Mouse (Mus musculus) adrenal gland, adult 18-20 months (tissue): Measurements from ENCODE around the gene Gm5127. TPM values are rescaled to one million over a fixed set of nuclear protein-coding genes. Genes with fewer than 3 reads are reported as not detected.

Source experiments
- DNase-seq, 2 experiments: peaks; one replicate each; pipeline ENCODE4 v3.0.0; 2021 to 2022; ENCODE audit warnings: low spot score in 2 of 2
- long read RNA-seq, 2 experiments: library from polyadenylated mRNA; stranded (forward); transcript quantifications; one replicate each; pipeline ENCODE4 v2.0.0; 2021
- total RNA-seq, 2 experiments: library from RNA; stranded (reverse); gene quantifications; 1 replicate in 1 of 2; 2 replicates in 1 of 2; pipeline ENCODE4 v1.2.3; 2021

Gm5127 gene
- not detected for total RNA-seq
- long read RNA-seq, experiment 1, result 0 reads
- long read RNA-seq, experiment 2, result 0 reads

- no peak for DNase-seq
Observed at GRCm38 (mm10) chrX:106582886-106583285, at the start of gene Gm5127. Gm5127 (plus strand) TSS chrX:106583186.

- DNase-seq, result no peak
Observed at GRCm38 (mm10) chrX:106536359-106536758, 46.6 kb upstream of the Gm5127 start.

- DNase-seq, result no peak
Observed at GRCm38 (mm10) chrX:106555457-106555856, 27.5 kb upstream of the Gm5127 start.

- DNase-seq, result no peak
Observed at GRCm38 (mm10) chrX:106578966-106579365, 4.0 kb upstream of the Gm5127 start.

GRCm38 (mm10) chrX:106580410-106580809 is 2.6 kb upstream of the Gm5127 start:
- no peak for DNase-seq

- no peak for DNase-seq
Observed at GRCm38 (mm10) chrX:106582197-106582596, 789 bp upstream of the Gm5127 start.

GRCm38 (mm10) chrX:106593914-106594313 is 10.9 kb downstream of the Gm5127 start:
- no peak for DNase-seq

GRCm38 (mm10) chrX:106595904-106596303 is 12.9 kb downstream of the Gm5127 start:
- no peak for DNase-seq

GRCm38 (mm10) chrX:106602574-106603258 is 19.7 kb downstream of the Gm5127 start:
- no peak for DNase-seq

GRCm38 (mm10) chrX:106603386-106603785 is 20.4 kb downstream of the Gm5127 start, which contains the start of gene Cysltr1:
Cysltr1 (minus strand) TSS chrX:106603679.
- DNase-seq, result no peak

- no peak for DNase-seq
Observed at GRCm38 (mm10) chrX:106622512-106622911, 39.5 kb downstream of the Gm5127 start.

- no peak for DNase-seq
Observed at GRCm38 (mm10) chrX:106623667-106624066, 40.7 kb downstream of the Gm5127 start.

GRCm38 (mm10) chrX:106628514-106628913 is 45.5 kb downstream of the Gm5127 start:
- no peak for DNase-seq

- no peak for DNase-seq
Observed at GRCm38 (mm10) chrX:106633543-106633942, 50.6 kb downstream of the Gm5127 start.

GRCm38 (mm10) chrX:106634799-106635541 is 52.0 kb downstream of the Gm5127 start:
- DNase-seq, result no peak

- DNase-seq, result no peak
Observed at GRCm38 (mm10) chrX:106662101-106662500, 79.1 kb downstream of the Gm5127 start.

- no peak for DNase-seq
Observed at GRCm38 (mm10) chrX:106704590-106704989, 121.6 kb downstream of the Gm5127 start.

- no peak for DNase-seq
Observed at GRCm38 (mm10) chrX:106717160-106717559, 134.2 kb downstream of the Gm5127 start.

- no peak for DNase-seq
Observed at GRCm38 (mm10) chrX:106742241-106742640, 159.3 kb downstream of the Gm5127 start.

GRCm38 (mm10) chrX:106755272-106755671 is 172.3 kb downstream of the Gm5127 start:
- no peak for DNase-seq
